Comparison of ENCODE assay signal across 1 mouse cellular context in genomic region chrX:37084927-37085660, GRCm38 (mm10).
TF ChIP-seq lines count a peak whose summit lies in the region.

Gene Rpl39 (minus strand): TSS chrX:37085402.

TF ChIP-seq in CH12.LX, 34 proteins besides CTCF, POLR2A, EP300 and RAD21 (continued from another document):
- peak; percentile 58; the same call in 1 of the 2 replicates for TF ChIP-seq MAX (IDR thresholded peaks at IDR 0.05; ENCODE audit: low read length)
- TF ChIP-seq UBTF (IDR thresholded peaks at IDR 0.05; ENCODE audit: low read depth, low read length) = no peak
- TF ChIP-seq PAX5 (IDR thresholded peaks at IDR 0.05; ENCODE audit: low read length) = no peak
- peak; percentile 57; the same call in 1 of the 2 replicates for TF ChIP-seq KAT2A (IDR thresholded peaks at IDR 0.05; ENCODE audit: insufficient replicate concordance, low read length)
- TF ChIP-seq TCF12 (IDR thresholded peaks at IDR 0.05; ENCODE audit: low read depth, low read length) = peak; percentile 88
- TF ChIP-seq MAFK (IDR thresholded peaks at IDR 0.05; ENCODE audit: insufficient replicate concordance, low read length) = no peak
- TF ChIP-seq ZC3H11A (IDR thresholded peaks at IDR 0.05; ENCODE audit: low read depth, low read length) = no peak
- TF ChIP-seq JUN (IDR thresholded peaks at IDR 0.05; ENCODE audit: insufficient read depth, low read depth, low read length) = no peak
- TF ChIP-seq ZNF384 (IDR thresholded peaks at IDR 0.05; ENCODE audit: low read depth, low read length) = no peak
- TF ChIP-seq MEF2A (IDR thresholded peaks at IDR 0.05; ENCODE audit: borderline replicate concordance, low read depth, low read length) = peak; percentile 16; the same call in 1 of the 2 replicates
- TF ChIP-seq POLR2AphosphoS2 (IDR thresholded peaks at IDR 0.05; ENCODE audit: low read depth, low read length) = 0 out of 2 replicates have a peak, but pooled peaks have one; percentile 31
- peak; percentile 96 for TF ChIP-seq NELFE (IDR thresholded peaks at IDR 0.05; ENCODE audit: low read depth, low read length)
- 0 out of 2 replicates have a peak, but pooled peaks have one; percentile 44 for TF ChIP-seq E2F4 (IDR thresholded peaks at IDR 0.05; ENCODE audit: insufficient replicate concordance, low read depth, low read length)
- peak; percentile 27; the same call in 1 of the 2 replicates for TF ChIP-seq IRF4 (IDR thresholded peaks at IDR 0.05; ENCODE audit: low read depth, low read length)
- TF ChIP-seq JUND (conservative IDR thresholded peaks at IDR 0.05; ENCODE audit: low read depth, low read length) = no peak
- no peak for TF ChIP-seq CHD1 (IDR thresholded peaks at IDR 0.05; ENCODE audit: low read depth, low read length)
- TF ChIP-seq MAZ (IDR thresholded peaks at IDR 0.05; ENCODE audit: low read depth, low read length) = peak; percentile 18; the same call in 1 of the 2 replicates
- TF ChIP-seq ZMIZ1 (IDR thresholded peaks at IDR 0.05; ENCODE audit: low read depth, low read length) = peak; percentile 73
- peak; percentile 96 for TF ChIP-seq TBP (conservative IDR thresholded peaks at IDR 0.05; ENCODE audit: low read depth, low read length)
- TF ChIP-seq USF1 (IDR thresholded peaks at IDR 0.05; ENCODE audit: low read depth, low read length) = no peak
- TF ChIP-seq SMC3 (IDR thresholded peaks at IDR 0.05; ENCODE audit: low read depth, low read length) = no peak
- no peak for TF ChIP-seq BHLHE40 (IDR thresholded peaks at IDR 0.05; ENCODE audit: low read depth, low read length)
